Mouse (Mus musculus) left cerebral cortex, adult 18-20 months (tissue): ENCODE results near the gene Mvb12b. TPM values are rescaled to one million over a fixed set of nuclear protein-coding genes. Genes with fewer than 3 reads are reported as not detected.

Experiments used
- DNase-seq, 2 experiments: peaks; one replicate each; pipeline ENCODE4 v3.0.0; 2021 to 2022; ENCODE audit warnings: low spot score in 2 of 2, mixed read lengths in 1 of 2
- total RNA-seq, 2 experiments: library from RNA; stranded (reverse); gene quantifications; 2 replicates each; pipeline ENCODE4 v1.2.3; 2021

Gene Mvb12b
- total RNA-seq, 2 experiments from 2014 or later, result 72.1 to 75.2 TPM

- no peak for DNase-seq
These were observed 34.5 kb downstream of the Mvb12b start for GRCm38 (mm10) chr2:33853011-33853976.

DNA sequence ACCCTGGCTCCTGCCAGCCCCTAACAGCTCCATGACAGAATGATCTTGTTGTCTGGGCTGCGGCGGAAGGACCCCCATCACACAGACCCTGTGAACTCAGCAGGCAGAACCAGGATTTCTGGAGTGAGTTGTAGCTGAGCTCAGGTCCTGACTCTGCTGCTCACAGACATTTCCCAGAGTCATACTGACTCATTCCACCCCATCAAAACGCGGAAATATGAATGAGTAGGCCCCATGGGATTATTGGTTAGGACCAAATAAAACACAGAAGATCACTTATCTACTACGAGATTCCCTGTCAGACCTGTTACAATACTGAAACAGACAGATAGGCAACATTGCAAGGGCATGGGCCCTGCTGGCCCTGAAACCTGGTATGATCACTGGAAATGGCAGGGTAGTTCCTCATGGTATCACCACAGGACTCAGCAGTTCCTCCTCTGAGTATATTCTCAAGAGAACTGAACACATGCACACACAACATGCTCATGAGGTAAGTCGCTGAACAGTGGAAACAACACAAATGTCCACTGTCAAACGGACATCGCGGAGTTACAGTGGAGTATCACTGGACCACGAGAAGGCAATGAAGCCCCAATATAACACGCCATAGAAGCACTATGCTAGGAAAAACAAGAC, 40.4 kb downstream of the Mvb12b start:
- DNase-seq, result no peak

GRCm38 (mm10) chr2:33846635-33847034, 41.1 kb downstream of the Mvb12b start:
- no peak for DNase-seq

GRCm38 (mm10) chr2:33843642-33844041, 44.1 kb downstream of the Mvb12b start:
- no peak for DNase-seq

DNA sequence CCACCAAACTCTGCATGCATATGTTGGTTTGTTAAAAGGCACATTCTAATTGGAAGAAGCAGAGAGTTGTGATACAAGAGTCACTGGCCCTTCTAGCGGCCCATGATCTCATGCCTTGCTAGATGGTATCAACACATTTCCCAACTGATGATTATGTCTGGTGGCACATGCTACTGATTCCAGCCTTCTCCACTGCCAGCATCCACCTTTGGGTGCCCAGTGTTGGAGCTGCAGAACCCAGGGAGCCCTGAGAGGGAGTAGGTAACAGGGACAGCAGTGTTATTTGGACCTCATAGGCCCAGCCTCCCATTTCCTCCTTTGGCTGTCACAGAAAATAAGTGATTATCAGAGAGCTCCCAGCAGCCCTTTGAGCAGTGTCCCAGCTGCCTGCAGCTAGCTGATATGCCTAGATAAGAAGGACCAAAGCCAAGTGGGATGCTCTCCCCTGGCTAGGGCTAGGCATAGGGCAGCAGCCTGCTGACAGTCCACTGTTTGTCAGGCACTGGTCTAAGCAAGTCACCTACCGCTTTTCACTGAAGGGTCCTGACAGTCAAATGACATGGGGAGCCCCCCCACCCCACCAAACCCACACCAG, 44.7 kb downstream of the Mvb12b start:
- no peak for DNase-seq

DNA sequence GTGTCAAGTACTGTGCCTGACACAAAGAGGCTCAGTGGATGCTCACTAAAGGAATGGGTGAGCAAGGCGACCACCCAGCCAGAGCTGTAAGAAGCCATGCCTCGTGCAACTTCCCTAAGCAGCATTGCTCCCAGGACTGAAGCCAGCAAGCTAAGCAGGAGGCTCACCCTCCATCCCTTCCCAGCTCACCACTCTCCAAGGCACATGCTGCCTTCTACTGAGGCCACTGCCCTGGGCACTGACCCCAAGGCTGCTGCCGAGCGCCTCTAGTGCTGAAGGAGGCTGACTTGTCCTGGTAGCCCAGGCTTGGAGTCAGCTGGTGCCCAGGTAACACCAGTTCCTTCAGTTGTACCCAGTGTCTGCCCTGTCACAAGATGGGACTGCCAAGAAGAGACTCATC, 45.8 kb downstream of the Mvb12b start:
- no peak for DNase-seq

GRCm38 (mm10) chr2:33840483-33840882, 47.3 kb downstream of the Mvb12b start:
- DNase-seq, result no peak

GRCm38 (mm10) chr2:33839252-33839651, 48.5 kb downstream of the Mvb12b start:
- no peak for DNase-seq

DNA sequence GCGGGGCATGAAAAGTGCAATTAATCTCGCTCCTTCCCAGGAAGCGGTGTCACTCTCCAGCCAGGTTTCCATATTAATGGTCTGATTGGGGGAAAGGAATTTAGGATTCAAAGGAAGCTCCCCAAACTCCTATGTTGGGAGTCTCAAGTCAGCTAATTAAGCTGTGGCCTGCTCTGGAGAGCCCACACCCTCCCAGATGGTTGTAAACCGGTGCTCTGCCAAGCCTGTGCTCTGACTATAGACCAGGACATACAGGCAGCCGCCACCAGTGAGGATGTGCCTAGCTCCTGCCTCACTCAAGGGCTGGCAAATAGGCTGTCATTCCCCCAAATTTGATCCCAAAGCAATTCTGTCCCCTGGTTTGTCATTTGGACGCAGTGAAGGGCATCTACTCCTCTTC, 50.4 kb downstream of the Mvb12b start:
- DNase-seq, result no peak

GRCm38 (mm10) chr2:33836660-33837213, 51.0 kb downstream of the Mvb12b start:
- no peak for DNase-seq

- DNase-seq, result no peak
These were observed 52.7 kb downstream of the Mvb12b start for GRCm38 (mm10) chr2:33835038-33835437.

GRCm38 (mm10) chr2:33833902-33834301, 53.8 kb downstream of the Mvb12b start:
- no peak for DNase-seq

DNA sequence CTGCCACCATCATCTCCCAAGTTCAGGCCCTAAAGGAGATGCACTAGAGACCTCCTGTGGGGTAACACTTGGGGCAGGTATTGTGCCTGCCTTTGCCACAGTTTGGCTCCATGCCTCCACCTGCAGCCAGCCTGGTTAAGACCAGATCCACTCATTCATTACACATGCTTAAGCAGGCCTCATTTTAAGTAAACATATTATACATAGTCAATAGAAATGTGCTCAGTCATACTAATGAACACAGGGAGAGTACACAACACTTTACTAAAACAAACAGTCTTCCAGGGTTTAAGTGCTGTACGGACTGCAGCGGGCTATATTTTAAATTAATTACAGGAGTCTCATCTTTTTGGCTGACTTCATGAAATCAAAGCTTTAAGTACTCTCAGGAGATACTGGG, 57.9 kb downstream of the Mvb12b start:
- DNase-seq, result no peak

- DNase-seq, result no peak
These were observed 61.0 kb downstream of the Mvb12b start for GRCm38 (mm10) chr2:33826777-33827176.

DNA sequence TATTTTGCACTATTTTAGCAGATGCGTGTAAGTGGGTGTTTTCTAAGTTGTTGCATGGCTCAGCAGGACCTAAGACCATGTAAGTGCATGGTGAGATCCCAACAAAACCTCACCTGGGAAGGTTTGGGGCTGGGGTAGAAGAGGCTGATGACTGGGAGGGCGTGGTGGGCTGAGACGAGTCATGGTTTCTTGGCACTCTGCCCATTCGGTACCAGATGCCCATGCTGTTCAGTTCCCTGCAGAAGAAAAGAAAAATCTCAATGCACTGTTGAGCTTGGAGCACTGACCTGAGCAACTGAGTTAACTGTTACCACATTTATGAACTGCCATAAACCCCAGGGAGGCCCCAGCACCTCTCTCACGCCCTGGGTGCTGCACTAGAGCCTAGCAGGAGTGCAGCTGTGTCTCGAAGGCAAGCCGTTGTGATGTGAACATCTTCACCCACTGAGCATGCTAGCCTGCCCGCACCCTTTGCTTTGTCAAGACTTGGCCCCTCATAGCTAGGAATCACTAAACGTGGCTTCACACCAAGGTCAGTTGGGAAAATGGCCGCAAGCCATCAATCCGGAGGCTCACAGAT, 62.7 kb downstream of the Mvb12b start:
- no peak for DNase-seq

GRCm38 (mm10) chr2:33821677-33822607, 65.8 kb downstream of the Mvb12b start:
- peak; percentile 88 to 91 for DNase-seq

DNA sequence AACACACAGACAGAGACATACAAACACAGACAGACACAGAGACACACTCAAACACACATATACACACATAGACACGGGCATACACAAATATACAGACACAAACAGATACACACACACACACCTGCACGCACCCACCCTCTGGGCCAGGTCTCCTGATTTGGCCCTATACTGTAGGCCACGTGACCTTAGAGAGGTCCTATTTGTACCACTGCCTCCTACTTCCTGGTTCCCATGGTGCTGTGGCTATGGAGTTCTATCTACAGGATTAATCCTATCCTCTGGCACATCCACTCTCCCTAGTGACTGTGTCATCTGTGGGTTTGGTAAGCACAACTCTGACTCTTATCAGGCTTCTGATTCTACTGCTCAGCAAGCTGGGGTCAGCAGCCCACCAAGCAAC, 67.3 kb downstream of the Mvb12b start:
- DNase-seq, result no peak

DNA sequence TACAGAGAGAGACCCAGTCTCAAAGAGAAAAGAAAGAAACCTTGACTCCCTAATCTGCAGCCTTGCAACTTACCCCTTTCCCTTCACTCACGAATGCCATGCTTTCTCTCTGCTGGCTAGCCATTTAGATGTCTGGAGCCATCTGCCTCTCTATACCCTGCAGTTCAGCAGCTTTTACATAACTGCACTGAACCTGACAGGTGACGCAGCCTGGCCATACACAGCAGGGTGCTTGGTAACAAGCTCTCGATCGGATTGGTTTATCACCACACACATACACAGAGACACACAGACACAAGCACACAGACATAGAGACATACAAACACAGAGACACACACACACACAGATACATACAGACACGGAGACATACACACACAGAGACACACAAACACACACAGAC, 67.7 kb downstream of the Mvb12b start:
- no peak for DNase-seq

GRCm38 (mm10) chr2:33818385-33818784, 69.4 kb downstream of the Mvb12b start:
- DNase-seq, result no peak

GRCm38 (mm10) chr2:33817663-33818346, 69.9 kb downstream of the Mvb12b start:
- no peak for DNase-seq
